In the genomic region with DNA sequence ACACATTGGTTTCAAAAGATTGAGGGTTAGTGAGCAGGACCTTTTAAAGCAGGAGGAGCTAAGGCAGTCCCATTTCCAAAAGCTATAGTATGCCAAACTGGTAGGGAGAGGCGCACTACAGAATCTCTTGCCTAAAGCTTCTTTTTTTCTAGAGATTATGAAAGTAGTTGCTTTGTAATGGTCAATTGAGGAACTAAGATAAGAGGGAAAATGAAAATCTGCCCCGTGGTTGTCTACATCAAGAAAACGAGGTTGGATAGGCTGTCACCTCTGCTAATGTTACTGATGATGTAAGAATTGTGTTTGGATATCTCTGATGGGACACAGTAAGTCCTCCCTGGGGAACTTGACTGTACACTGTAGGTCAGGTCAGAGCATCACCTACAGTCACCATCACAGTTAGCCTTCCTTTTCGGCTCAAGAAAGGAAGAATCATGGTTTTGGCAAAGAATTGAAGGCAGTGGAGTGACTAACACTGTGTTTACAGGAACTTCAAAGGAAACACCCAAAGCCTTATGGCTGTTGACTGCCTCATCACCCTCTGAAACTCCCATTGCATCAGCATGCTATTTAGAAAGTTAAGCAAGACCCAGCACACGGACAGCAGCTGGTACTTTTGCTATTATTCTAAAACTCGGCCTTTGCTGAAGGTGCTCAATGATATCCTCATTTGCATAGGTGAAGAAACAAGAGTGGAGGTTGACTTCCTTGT, we compare ENCODE assay signal across 25 mouse cellular contexts. TPM values are rescaled to one million over a fixed set of nuclear protein-coding genes. Genes with fewer than 3 reads are reported as not detected.
DNase-seq lines count a peak whose midpoint lies in the region; ATAC-seq and TF ChIP-seq lines count a peak whose summit lies in the region.
"Had no signal": no experiment of that assay in that cellular context is flagged by ENCODE, and none has a peak within 500 bp of the region (broad histone marks: within the 10 kb centered on the region; RNA-seq: fewer than 3 reads in every experiment).

No protein-coding gene starts in this region.

- no peak for TF ChIP-seq CTCF in Patski (IDR thresholded peaks at IDR 0.05)

- DNase-seq in 3T3-L1 (ENCODE audit: low read depth, low spot score) (peak; percentile 12), Patski (ENCODE audit: low read depth, low spot score) (peak; percentile 2)
- no peak for DNase-seq in thymus, postnatal 0 days (ENCODE audit: low spot score)
- no peak for DNase-seq in layer of hippocampus, postnatal 10 days (ENCODE audit: low spot score in 2 of 2)
- DNase-seq in retina, embryonic 14.5 days (ENCODE audit: low spot score) = no peak
- DNase-seq: adrenal gland, postnatal 10 days; cerebellum, adult 11-12 months; cerebellum, adult 9-10 months; cerebellum, postnatal 25 days; forebrain, postnatal 0 days; gastrocnemius, adult 2 months; gastrocnemius, postnatal 25 days; heart, adult 11 months; heart, postnatal 10 days; heart, postnatal 4 days had no signal

- H3K27me3 ChIP-seq in Patski = no peaks in the 10 kb centered on the region
- H3K27me3 ChIP-seq: forebrain, embryonic 13.5 days; hindbrain, embryonic 13.5 days had no signal

- CTCF ChIA-PET in Patski (lab: Charles Lee) = interaction anchor here (1.4 kb wide), 1 partner anchor 8 kb away, joined by 3 read pairs; no protein-coding TSS in a partner anchor

- in situ Hi-C loops in Patski (cut with MboI; ENCODE audit: low pct_unique_long_range_greater_than_20kb) = no loop called here

- no peak for ATAC-seq in Patski
- ATAC-seq in hematopoietic stem cell, adult 5-6 weeks (replicated peaks in 1 of 2; ENCODE audit: insufficient read depth in 1 of 2, low FRiP score in 2 of 2, low TSS enrichment in 1 of 2, low read depth in 1 of 2, poor library complexity in 2 of 2, severe bottlenecking in 2 of 2) = peak; percentile 61 to 67; a peak in 3 of 4 replicates
- ATAC-seq in neutrophil, adult 5-6 weeks (ENCODE audit: extremely low read depth, insufficient number of reproducible peaks, low FRiP score, poor library complexity, severe bottlenecking) = peak; percentile 88
- ATAC-seq: forebrain, embryonic 13.5 days; forebrain, postnatal 0 days; hindbrain, postnatal 0 days had no signal

- POLR2A ChIA-PET in Patski (lab: Charles Lee) = interaction anchor here (0.5 kb wide), 1 partner anchor 13 kb away, joined by 3 read pairs; no protein-coding TSS in a partner anchor

RNA-seq across cellular contexts. Expression of gene Ofcc1, which starts 40.3 kb away (rescaled TPM):
- 0.03 TPM for polyA plus RNA-seq in Patski (2021)
- 0.50 TPM in 1 of 2 replicates, not detected in the other for total RNA-seq in hematopoietic stem cell, adult 5-6 weeks (2017)
- total RNA-seq in neutrophil, adult 5-6 weeks (2017) = 0.37 TPM in 1 of 2 replicates, not detected in the other
- polyA plus RNA-seq in thymus, postnatal 0 days (2015; fragmentation: Nextera tagmentation; extraction: Ambion mirVana) = 0.06 TPM in 1 of 2 replicates, not detected in the other
- not detected for total RNA-seq in layer of hippocampus, postnatal 10 days (2021)
- total RNA-seq: adrenal gland, postnatal 10 days; adrenal gland, postnatal 4 days; forebrain, postnatal 0 days; gastrocnemius, adult 2 months; gastrocnemius, postnatal 25 days; heart, postnatal 10 days; heart, postnatal 4 days had no signal
- polyA plus RNA-seq: embryonic facial prominence, embryonic 10.5 days; embryonic facial prominence, embryonic 14.5 days; forebrain, embryonic 13.5 days; forebrain, postnatal 0 days; G1E; heart, embryonic 14.5 days; hindbrain, embryonic 13.5 days had no signal

Comparison
In these comparisons a context has a peak if more than half of its experiments do, and no peak if none do; other contexts are left out.
1. DNase-seq: peak in 3T3-L1 (single experiment) and Patski (single experiment); none in thymus, postnatal 0 days (single experiment), layer of hippocampus, postnatal 10 days (0 of 2) and retina, embryonic 14.5 days (single experiment).